Mouse (Mus musculus) liver, adult 2 months (tissue): Measurements from ENCODE around the gene Prss41. TPM values are rescaled to one million over a fixed set of nuclear protein-coding genes. Genes with fewer than 3 reads are reported as not detected.

Source experiments
- DNase-seq: peaks from one replicate; pipeline ENCODE4 v3.0.0-alpha.2; 2011; ENCODE audit warnings: low read depth, low spot score; ENCODE audit errors: extremely low read depth
- H3K27ac ChIP-seq: fragments of 200-500 bp; replicated peaks from 2 replicates; pipeline ENCODE4 v1.5.1; 2012; ENCODE audit warnings: low read depth, mild to moderate bottlenecking, control low read depth, inconsistent platforms, low read length; ENCODE audit not compliant: insufficient read depth
- H3K27me3 ChIP-seq: fragments of 200-500 bp; 2 replicates; pipeline ENCODE4 v1.6.1; 2012; ENCODE audit warnings: mild to moderate bottlenecking, moderate library complexity, low read length, inconsistent platforms; ENCODE audit not compliant: control insufficient read depth, insufficient read depth
- H3K36me3 ChIP-seq: fragments of 200-500 bp; 2 replicates; pipeline ENCODE4 v1.6.1; 2012; ENCODE audit warnings: low read length, inconsistent platforms; ENCODE audit not compliant: control insufficient read depth, insufficient read depth
- H3K4me1 ChIP-seq: fragments of 200-500 bp; 2 replicates; pipeline ENCODE4 v1.6.1; 2011; ENCODE audit warnings: low read length; ENCODE audit not compliant: control insufficient read depth, insufficient read depth
- H3K4me3 ChIP-seq: fragments of 200-500 bp; 2 replicates; pipeline ENCODE4 v1.5.1; 2011; ENCODE audit warnings: low read depth, mild to moderate bottlenecking, control low read depth, low read length, moderate library complexity; ENCODE audit not compliant: insufficient read depth
- H3K79me2 ChIP-seq: fragments of 200-500 bp; 2 replicates; pipeline ENCODE4 v1.6.1; 2012; ENCODE audit warnings: inconsistent platforms, mild to moderate bottlenecking, low read length, moderate library complexity; ENCODE audit not compliant: control insufficient read depth, insufficient read depth
- H3K9ac ChIP-seq: fragments of 200-500 bp; 2 replicates; pipeline ENCODE4 v1.6.1; 2012; ENCODE audit warnings: low read depth, mild to moderate bottlenecking, control low read depth, inconsistent platforms, low read length
- CTCF ChIP-seq: fragments of 200-500 bp; IDR thresholded peaks from 2 replicates; pipeline ENCODE4 v1.5.1; 2011; ENCODE audit warnings: low read depth, low read length, control low read depth
- POLR2A ChIP-seq: fragments of 200-500 bp; IDR thresholded peaks from 2 replicates; pipeline ENCODE4 v1.6.1; 2011; ENCODE audit warnings: low read length, control low read depth; ENCODE audit not compliant: insufficient read depth; ENCODE audit errors: extremely low read depth
- WGBS: fragments of 180-500 bp; shearing (Covaris S2); methylation state at CpG from one replicate; pipeline ENCODE4 v1.1.7; 2018; 5-methylcytosine and 5-hydroxymethylcytosine counted together
- polyA plus RNA-seq: library from polyadenylated mRNA; depleted of rRNA; stranded (reverse); fragments of >200 nt; gene quantifications from 2 replicates; pipeline ENCODE4 v1.2.3, GENCODE M21; 2012
- total RNA-seq: library from RNA; depleted of rRNA; stranded (reverse); fragments of >200 nt; gene quantifications from 2 replicates; pipeline ENCODE4 v1.2.3, GENCODE M21; 2014

Prss41 gene
- total and polyA plus RNA-seq, 2 experiments: 0.05 TPM; not detected in 1

- TF ChIP-seq POLR2A (no peak), CTCF (no peak)
- no peak for DNase-seq
- H3K27me3 ChIP-seq: no peaks in the 10 kb centered on the region
- H3K4me1 ChIP-seq: no peaks in the 10 kb centered on the region
- H3K27ac ChIP-seq: no peak overlapping the region
- WGBS: over 99% methylated on average over 16 of the region's 16 CpGs
- H3K79me2 ChIP-seq: no peaks in the 10 kb centered on the region; the same call in 1 of the 2 replicates
- no peak overlapping the region for H3K4me3 ChIP-seq
- no peak overlapping the region for H3K9ac ChIP-seq
- peaks cover 83% of the 10 kb centered on the region for H3K36me3 ChIP-seq
Measured at GRCm38 (mm10) chr17:23815641-23816040, 28.3 kb downstream of the Prss41 start.

- Histone ChIP-seq H3K79me2 (peaks cover 27% of the 10 kb centered on the region), H3K36me3 (peaks cover 53% of the 10 kb centered on the region), H3K4me3 (no peak overlapping the region), H3K4me1 (peaks cover 11% of the 10 kb centered on the region; the same call in 1 of the 2 replicates), H3K27me3 (no peaks in the 10 kb centered on the region), H3K9ac (no peak overlapping the region), H3K27ac (no peak overlapping the region)
- WGBS: 82% methylated on average over 3 of the region's 3 CpGs
- no peak for TF ChIP-seq CTCF
- TF ChIP-seq POLR2A: no peak
- DNase-seq: no peak
Measured at GRCm38 (mm10) chr17:23807918-23808317, 36.1 kb downstream of the Prss41 start.

GRCm38 (mm10) chr17:23806867-23807266 is 37.1 kb downstream of the Prss41 start:
- peaks cover 11% of the 10 kb centered on the region; the same call in 1 of the 2 replicates for H3K4me1 ChIP-seq
- DNase-seq: no peak
- H3K79me2 ChIP-seq: peaks cover 27% of the 10 kb centered on the region
- 63% methylated on average over 25 of the region's 25 CpGs for WGBS
- peak; percentile 44 for TF ChIP-seq CTCF
- TF ChIP-seq POLR2A: no peak
- H3K27ac ChIP-seq: no peak overlapping the region
- peaks cover 45% of the 10 kb centered on the region for H3K36me3 ChIP-seq
- no peaks in the 10 kb centered on the region for H3K27me3 ChIP-seq
- 0 out of 2 replicates have a peak overlapping the region, but pooled peaks have one; percentile 50 for H3K9ac ChIP-seq
- no peak overlapping the region; the same call in 1 of the 2 replicates for H3K4me3 ChIP-seq

GRCm38 (mm10) chr17:23804426-23805085 is 39.4 kb downstream of the Prss41 start:
- H3K79me2 ChIP-seq: peaks cover 27% of the 10 kb centered on the region
- H3K9ac ChIP-seq: peak overlapping the region; percentile 93
- peaks cover 11% of the 10 kb centered on the region; the same call in 1 of the 2 replicates for H3K4me1 ChIP-seq
- DNase-seq: no peak
- under 1% methylated on average over 8 of the region's 8 CpGs for WGBS
- H3K27ac ChIP-seq: peak overlapping the region; percentile 82; the same call in 1 of the 2 replicates
- H3K27me3 ChIP-seq: no peaks in the 10 kb centered on the region
- no peak for TF ChIP-seq CTCF
- no peak for TF ChIP-seq POLR2A
- peaks cover 24% of the 10 kb centered on the region for H3K36me3 ChIP-seq
- peak overlapping the region; percentile 99 for H3K4me3 ChIP-seq

- whole genome bisulfite sequencing: under 1% methylated on average over 82 of the region's 83 CpGs
- peak; percentile 53 for DNase-seq
Measured at GRCm38 (mm10) chr17:23803366-23804041, 40.5 kb downstream of the Prss41 start.

More at GRCm38 (mm10) chr17:23803366-23804041, 40.5 kb downstream of the Prss41 start:
- Histone ChIP-seq H3K36me3 (peaks cover 13% of the 10 kb centered on the region), H3K27ac (peak overlapping the region; percentile 82), H3K9ac (peak overlapping the region; percentile 93), H3K27me3 (no peaks in the 10 kb centered on the region), H3K79me2 (peaks cover 27% of the 10 kb centered on the region), H3K4me3 (peak overlapping the region; percentile 99), H3K4me1 (peaks cover 11% of the 10 kb centered on the region; the same call in 1 of the 2 replicates)
- TF ChIP-seq CTCF (no peak), POLR2A (no peak)
